Mouse (Mus musculus) spleen, embryonic (tissue): ENCODE measurements around the gene Bex1.
"Not testable (repeated sequence)": the region's sequence is repeated elsewhere in the genome, so short reads cannot be mapped to it uniquely, and the experiment has no call there.

Experiments used
- CTCF ChIA-PET: fragments of 350-600 bp; sonication (Branson Sonifier 250); formaldehyde crosslinking; loops from one replicate; lab custom pipeline; 2022; lab: Charles Lee

Gene Bex1

DNA sequence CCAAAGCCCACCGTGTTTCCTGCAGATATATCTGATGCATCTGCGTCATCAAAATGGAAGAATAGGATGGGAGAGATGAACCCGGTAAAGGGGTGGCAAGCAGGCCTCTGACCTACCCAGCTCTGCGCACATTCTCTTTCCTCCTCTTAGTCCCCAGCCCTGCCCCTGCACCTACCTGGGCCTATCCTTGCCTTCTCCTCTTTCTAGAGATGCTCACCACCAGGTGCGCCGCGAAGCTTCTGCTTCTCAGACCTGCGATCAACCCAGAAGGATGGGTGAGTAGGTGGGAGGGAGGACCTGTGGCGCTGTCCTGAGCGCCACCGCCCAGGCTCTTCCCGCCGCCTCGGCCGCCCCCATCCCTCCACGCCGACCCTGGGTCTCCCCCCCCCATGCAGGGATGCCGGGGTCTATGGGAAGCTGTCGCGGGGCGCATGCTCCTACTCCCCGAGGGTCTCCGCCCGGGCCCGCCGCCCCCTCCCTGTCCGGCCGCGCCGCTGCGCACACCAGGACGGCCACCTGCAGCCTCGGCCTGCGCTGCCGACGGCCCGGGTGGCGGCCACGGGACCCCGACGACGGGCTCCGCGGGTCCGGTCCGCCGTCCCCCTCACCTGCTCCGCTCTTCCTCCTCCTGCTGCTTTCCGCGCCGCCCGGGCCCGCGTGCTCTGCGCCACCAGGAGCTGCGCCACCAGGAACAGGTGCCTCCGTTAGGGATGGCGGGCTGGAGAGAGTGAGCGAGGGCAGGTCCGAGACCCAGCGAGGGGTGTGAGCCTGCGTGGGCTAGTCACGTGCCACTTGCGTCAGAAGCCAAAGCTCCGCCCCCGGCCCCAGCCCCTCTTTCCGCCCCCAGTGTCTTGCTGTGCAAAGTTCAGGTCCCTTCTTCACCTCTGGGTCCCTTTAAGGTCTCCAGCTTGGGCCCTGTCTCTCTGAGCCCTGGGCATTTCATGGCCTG lies at the start of gene Bex1, which contains the start of gene Tceal7:
Bex1 (minus strand) TSS at position 785 of the 949 bp plus-strand sequence.
Tceal7 (plus strand) TSS at position 51 of the 949 bp plus-strand sequence.
- CTCF ChIA-PET = not testable (repeated sequence)

DNA sequence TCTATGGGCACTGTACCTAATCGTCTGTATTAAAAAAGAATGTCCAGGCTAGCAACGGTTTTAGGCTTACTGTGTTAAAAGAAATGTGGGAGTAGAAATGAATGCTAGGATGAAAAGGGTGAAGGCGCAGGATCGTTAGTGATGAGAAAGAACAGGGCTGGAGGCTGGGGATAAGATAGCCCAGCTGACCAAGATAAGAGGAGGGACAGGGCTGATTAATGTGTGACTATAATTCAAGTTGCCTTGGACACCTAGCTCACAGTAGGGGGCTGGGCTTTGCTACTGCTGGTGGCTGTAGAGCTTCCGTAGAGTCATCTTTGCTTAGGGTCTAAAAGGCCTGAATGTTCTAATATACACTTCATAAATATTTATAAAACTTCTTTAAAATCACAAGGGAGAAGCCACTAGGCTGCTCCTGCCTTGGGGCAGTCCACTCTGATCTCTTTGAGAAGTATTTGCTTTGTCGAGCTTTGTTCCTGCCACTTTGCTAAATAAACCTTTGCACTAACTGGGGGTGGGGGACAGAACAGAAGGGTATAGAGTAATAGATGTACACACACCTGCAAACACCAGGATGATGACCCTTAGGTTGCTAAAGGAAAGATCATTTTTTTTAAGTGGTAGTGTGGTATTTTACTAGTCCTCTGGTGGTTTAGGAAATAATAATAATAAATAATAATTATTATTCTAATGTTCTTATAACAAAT lies 36.9 kb upstream of the Bex1 start:
- CTCF ChIA-PET = no interaction called here

- CTCF ChIA-PET = no interaction called here
Measured at GRCm38 (mm10) chrX:136249671-136250070, 34.4 kb upstream of the Bex1 start.

DNA sequence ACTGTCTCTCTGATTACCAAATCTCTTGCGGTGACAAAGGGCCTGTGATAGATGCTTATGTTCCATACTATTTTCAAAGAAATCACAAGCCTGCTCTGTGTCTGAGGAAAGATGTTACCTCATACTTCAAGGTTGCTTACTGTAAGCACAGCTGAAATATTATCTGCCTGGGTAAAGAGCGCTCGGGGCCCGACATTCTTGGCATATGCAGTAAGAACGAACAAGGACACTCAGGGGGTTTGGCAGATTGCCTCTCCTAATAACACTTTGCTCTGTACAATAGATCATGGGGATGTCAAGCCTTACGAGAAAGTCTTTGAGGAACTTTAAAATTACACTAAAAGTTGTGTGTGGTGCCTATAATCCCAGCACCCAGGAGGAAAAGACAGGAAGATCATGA lies 33.5 kb upstream of the Bex1 start:
- CTCF ChIA-PET = no interaction called here

DNA sequence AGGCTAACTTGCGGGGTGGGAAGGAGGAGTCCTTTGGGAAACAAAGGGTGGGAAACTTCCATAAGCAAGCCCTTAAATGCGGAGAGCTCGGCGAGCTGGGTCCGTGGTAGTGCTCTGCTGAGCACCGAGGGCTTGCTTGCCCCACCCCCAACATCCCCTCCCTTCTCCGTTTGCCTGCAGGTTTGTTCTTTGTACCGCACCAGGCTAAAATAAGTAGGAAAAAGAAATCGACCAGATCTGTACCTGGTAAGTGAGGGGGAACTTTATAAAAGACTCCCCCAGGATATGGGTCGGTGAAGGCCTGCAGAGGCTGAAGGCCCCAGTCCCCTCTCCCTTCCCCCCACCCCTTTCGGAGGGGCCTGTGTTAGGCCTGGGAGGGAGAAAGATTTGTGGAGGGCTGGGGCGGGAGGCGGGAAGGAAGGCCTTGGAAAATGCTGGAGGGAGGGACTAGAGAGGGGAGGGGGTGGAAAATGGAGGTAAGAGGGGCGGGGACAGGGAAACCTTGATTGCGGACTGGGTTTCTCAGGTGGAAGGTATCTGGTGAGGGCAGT lies 30.3 kb upstream of the Bex1 start:
- CTCF ChIA-PET = no interaction called here

DNA sequence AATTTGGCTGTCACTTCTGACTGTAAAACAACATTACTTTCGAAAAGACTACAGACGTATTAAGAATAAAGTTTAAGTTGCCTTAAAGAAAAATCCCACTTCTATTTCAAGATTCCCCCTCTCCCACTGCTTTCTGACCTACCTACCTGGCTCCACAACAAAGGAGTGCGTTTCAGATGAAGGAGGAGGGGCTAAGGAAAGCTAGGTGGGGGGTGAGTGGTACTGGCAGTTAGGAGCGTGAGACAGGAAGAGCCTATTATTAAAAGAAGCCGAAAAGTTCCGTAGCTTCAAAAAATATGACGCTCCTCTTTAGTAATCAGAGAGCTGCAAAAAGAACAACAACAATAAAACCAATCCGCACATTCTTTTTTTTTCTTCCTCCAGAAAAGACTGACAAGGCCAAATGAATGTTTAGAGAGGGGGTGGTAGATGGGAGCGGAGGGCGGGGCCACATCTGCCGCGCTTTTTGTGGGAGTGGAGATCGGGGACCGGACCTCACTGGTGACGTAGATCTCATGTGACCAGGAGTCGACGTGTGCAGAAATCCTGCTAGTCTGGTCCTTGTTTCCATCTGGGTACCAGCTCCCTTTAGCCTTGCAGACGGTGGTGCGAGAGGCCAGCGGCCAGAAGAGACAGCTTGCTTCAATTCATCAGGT lies 29.4 kb upstream of the Bex1 start, which contains the start of gene Tceal9:
Tceal9 (plus strand) TSS at position 506 of the 656 bp plus-strand sequence.
- CTCF ChIA-PET = no interaction called here

GRCm38 (mm10) chrX:136243181-136243580 lies 27.9 kb upstream of the Bex1 start:
- CTCF ChIA-PET = no interaction called here

- CTCF ChIA-PET = no interaction called here
Measured at GRCm38 (mm10) chrX:136238118-136238517, 22.8 kb upstream of the Bex1 start.

GRCm38 (mm10) chrX:136227768-136228167 lies 12.5 kb upstream of the Bex1 start:
- CTCF ChIA-PET = no interaction called here

DNA sequence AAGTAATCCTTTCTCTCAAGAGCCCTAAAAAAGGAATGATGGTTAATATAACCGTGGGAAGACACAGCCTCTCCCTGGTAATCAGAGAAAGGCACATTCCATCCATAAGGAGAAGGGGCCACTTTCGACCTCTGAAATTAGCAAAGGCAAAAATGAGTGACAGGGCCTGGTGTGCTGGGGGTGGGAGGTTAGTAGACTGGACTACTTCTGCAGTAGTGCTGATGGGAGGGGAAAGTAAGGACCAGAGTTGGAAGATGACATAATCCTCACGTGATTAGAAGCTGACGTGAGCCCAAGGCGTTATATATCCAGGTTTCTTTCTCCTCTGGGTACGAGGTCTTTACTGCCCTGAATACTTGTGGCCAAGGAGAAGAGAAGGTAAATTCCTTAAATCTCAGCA lies 8.4 kb upstream of the Bex1 start:
- CTCF ChIA-PET = no interaction called here

GRCm38 (mm10) chrX:136216303-136216702 lies 990 bp upstream of the Bex1 start:
- CTCF ChIA-PET = no interaction called here

- CTCF ChIA-PET = no interaction called here
Measured at GRCm38 (mm10) chrX:136213396-136213795, 1.9 kb downstream of the Bex1 start.

GRCm38 (mm10) chrX:136204406-136204805 lies 10.9 kb downstream of the Bex1 start:
- CTCF ChIA-PET = no interaction called here

DNA sequence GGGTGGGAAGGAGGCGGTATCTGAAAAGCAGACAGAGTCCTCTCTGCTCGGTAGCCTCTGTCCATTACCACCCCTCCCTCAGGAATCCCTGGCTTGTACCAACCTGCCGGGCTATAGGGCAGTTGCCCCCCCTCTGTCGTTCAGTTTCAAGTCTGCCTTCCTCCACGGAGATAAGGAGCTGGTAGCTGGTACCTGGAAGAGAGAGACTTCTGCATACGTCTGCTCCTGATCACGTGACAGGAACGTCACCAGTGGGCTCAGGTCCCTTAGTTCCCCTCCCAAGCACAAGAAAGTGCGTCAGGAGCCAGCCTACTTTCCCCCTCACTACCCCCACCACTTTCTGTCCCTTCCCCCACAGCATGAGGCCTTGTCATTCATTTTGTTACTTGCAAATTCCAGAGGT lies 11.6 kb downstream of the Bex1 start, which contains the start of gene Tceal5:
Tceal5 (minus strand) TSS at position 213 of the 403 bp plus-strand sequence.
- CTCF ChIA-PET = no interaction called here

DNA sequence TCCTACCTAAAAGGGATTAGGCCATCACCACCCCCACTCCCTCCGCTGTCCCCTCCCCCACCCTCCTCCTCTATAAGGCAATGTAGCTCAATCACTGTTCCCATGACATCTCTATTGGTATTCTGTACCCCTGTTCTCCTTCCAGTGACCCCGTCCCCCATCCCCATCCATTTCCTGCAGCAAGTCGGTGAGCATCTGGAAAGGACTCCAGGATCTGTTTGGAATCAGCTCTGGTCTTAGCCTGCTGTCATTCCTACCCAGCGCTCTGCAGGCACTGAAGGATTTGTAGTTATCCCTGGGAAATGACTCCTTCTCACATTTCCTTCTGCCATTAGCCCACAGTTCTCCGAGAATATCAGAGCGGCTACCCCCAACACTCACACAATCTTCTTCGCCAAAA lies 12.1 kb downstream of the Bex1 start:
- CTCF ChIA-PET = no interaction called here

DNA sequence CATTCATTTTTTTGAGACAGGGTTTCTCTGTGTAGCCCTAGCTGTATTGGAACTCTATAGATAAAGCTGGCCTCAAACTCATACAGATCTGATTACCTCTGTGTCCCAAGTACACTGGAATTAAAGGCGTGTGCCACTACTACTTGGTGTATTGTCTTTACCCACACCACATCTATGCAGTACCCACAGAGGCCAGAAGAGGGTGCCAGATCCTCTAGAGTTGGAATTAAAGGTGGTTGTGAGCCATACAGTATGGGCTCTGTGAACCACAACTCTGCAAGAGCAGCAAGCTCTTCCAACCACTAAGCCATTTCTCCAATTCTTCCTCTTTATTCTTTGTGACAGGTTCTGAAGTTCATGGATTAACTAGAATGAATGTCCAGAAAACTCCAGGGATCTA lies 18.4 kb downstream of the Bex1 start:
- CTCF ChIA-PET = no interaction called here

DNA sequence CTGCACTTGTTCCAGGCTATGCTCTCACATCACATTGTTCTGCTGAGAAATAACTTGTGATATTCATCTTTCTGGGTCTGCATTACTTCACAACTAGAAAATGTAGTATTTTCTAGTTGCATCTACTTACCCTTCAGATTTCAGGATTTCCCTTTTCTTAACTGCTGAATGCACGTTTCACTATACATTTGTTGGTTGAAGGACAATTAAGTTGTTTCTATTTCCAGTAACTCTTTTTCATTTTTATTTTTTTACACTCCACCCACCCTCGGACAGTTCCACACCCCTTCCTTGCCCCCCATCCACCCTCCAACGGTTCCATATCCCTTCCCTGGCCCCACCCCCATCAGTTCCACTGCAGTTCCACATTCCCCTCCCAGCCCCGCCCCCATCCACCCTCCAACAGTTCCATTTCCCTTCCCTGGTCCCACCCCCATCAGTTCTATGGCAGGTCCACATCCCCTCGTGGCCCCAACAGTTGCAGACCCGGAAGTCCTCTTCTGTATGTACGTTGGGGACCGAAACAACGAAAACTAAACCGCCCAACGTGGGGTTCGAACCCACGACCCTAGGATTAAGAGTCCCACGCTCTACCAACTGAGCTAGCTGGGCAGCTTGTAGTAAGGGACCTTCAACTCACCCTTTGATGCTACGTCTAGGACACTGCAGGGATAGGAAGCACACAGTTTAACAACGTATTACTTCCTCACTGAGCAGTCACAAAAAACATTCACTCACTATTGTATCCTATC lies 19.9 kb downstream of the Bex1 start:
- CTCF ChIA-PET = no interaction called here

GRCm38 (mm10) chrX:136183107-136183506 lies 32.2 kb downstream of the Bex1 start:
- CTCF ChIA-PET = no interaction called here

GRCm38 (mm10) chrX:136180897-136181553 lies 34.3 kb downstream of the Bex1 start:
- CTCF ChIA-PET = no interaction called here

GRCm38 (mm10) chrX:136172786-136173185 lies 42.5 kb downstream of the Bex1 start:
- CTCF ChIA-PET = no interaction called here
